Mouse (Mus musculus) small intestine, adult 2 months (tissue): ENCODE results near the gene Bmper.

Experiments used
- CTCF ChIP-seq: fragments of 200-500 bp; IDR thresholded peaks from 2 replicates; pipeline ENCODE4 v1.5.1; 2012; ENCODE audit warnings: low read depth, mild to moderate bottlenecking, control low read depth, inconsistent platforms, low read length, moderate library complexity, mixed read lengths; ENCODE audit not compliant: insufficient replicate concordance, insufficient read length; ENCODE audit errors: extremely low read depth
- POLR2A ChIP-seq: fragments of 200-500 bp; IDR thresholded peaks from 2 replicates; pipeline ENCODE4 v1.6.1; 2012; ENCODE audit warnings: low read depth, mild to moderate bottlenecking, control low read depth, inconsistent platforms, low read length, moderate library complexity

- no peak for TF ChIP-seq CTCF
- no peak for TF ChIP-seq POLR2A
These were observed 163.3 kb downstream of the Bmper start for GRCm38 (mm10) chr9:23386201-23386600.
